Mouse (Mus musculus): ENCODE results near the gene Eif3c.

Gene Eif3c

GRCm38 (mm10) chr7:126554796-126555195 lies 11.4 kb downstream of the Eif3c start:
- DNase-seq (ENCODE audit: low read depth), result no peak

GRCm38 (mm10) chr7:126545631-126546030 lies 20.6 kb downstream of the Eif3c start:
- DNase-seq (ENCODE audit: low read depth), result no peak

- no peak for DNase-seq (ENCODE audit: low read depth)
These were observed 24.6 kb downstream of the Eif3c start for GRCm38 (mm10) chr7:126541661-126542060.

- DNase-seq (ENCODE audit: low read depth), result peak; percentile 54
These were observed 28.2 kb downstream of the Eif3c start for GRCm38 (mm10) chr7:126537820-126538585.

GRCm38 (mm10) chr7:126536466-126536865 lies 29.7 kb downstream of the Eif3c start:
- no peak for DNase-seq (ENCODE audit: low read depth)

- DNase-seq (ENCODE audit: low read depth), result no peak
These were observed 30.4 kb downstream of the Eif3c start for GRCm38 (mm10) chr7:126535766-126536165.

GRCm38 (mm10) chr7:126533434-126533833 lies 32.8 kb downstream of the Eif3c start:
- no peak for DNase-seq (ENCODE audit: low read depth)

- DNase-seq (ENCODE audit: low read depth), result peak; percentile 35
These were observed 38.0 kb downstream of the Eif3c start for GRCm38 (mm10) chr7:126528166-126528577.

- DNase-seq (ENCODE audit: low read depth), result no peak
These were observed 42.9 kb downstream of the Eif3c start for GRCm38 (mm10) chr7:126523316-126523715.

GRCm38 (mm10) chr7:126519513-126519912 lies 46.7 kb downstream of the Eif3c start:
- DNase-seq (ENCODE audit: low read depth), result no peak

- DNase-seq (ENCODE audit: low read depth), result no peak
These were observed 47.8 kb downstream of the Eif3c start for GRCm38 (mm10) chr7:126518261-126518941.

- no peak for DNase-seq (ENCODE audit: low read depth)
These were observed 54.9 kb downstream of the Eif3c start for GRCm38 (mm10) chr7:126511287-126511686.

- no peak for DNase-seq (ENCODE audit: low read depth)
These were observed 59.0 kb downstream of the Eif3c start for GRCm38 (mm10) chr7:126507126-126507778.

GRCm38 (mm10) chr7:126504913-126505312 lies 61.3 kb downstream of the Eif3c start:
- DNase-seq (ENCODE audit: low read depth), result no peak

- peak; percentile 99 for DNase-seq (ENCODE audit: low read depth)
These were observed 62.8 kb downstream of the Eif3c start, which contains the start of gene Atxn2l for GRCm38 (mm10) chr7:126503273-126503878. Gene Atxn2l, minus strand, starts transcription at chr7:126503437.

- no peak for DNase-seq (ENCODE audit: low read depth)
These were observed 63.5 kb downstream of the Eif3c start for GRCm38 (mm10) chr7:126502751-126503150.

- peak; percentile 91 for DNase-seq (ENCODE audit: low read depth)
These were observed 64.0 kb downstream of the Eif3c start for GRCm38 (mm10) chr7:126502023-126502741.

- no peak for DNase-seq (ENCODE audit: low read depth)
These were observed 64.6 kb downstream of the Eif3c start for GRCm38 (mm10) chr7:126501684-126502022.

- DNase-seq (ENCODE audit: low read depth), result no peak
These were observed 66.8 kb downstream of the Eif3c start for GRCm38 (mm10) chr7:126499416-126499815.

GRCm38 (mm10) chr7:126497966-126498365 lies 68.2 kb downstream of the Eif3c start:
- no peak for DNase-seq (ENCODE audit: low read depth)

GRCm38 (mm10) chr7:126496475-126496874 lies 69.7 kb downstream of the Eif3c start:
- DNase-seq (ENCODE audit: low read depth), result no peak
